Mouse (Mus musculus) liver, adult 2 months (tissue): ENCODE measurements around the gene Gys1.

Experiments
- CTCF ChIP-seq: fragments of 200-500 bp; IDR thresholded peaks from 2 replicates; pipeline ENCODE4 v1.5.1; 2011; ENCODE audit warnings: low read depth, low read length, control low read depth
- POLR2A ChIP-seq: fragments of 200-500 bp; IDR thresholded peaks from 2 replicates; pipeline ENCODE4 v1.6.1; 2011; ENCODE audit warnings: low read length, control low read depth; ENCODE audit not compliant: insufficient read depth; ENCODE audit errors: extremely low read depth

DNA sequence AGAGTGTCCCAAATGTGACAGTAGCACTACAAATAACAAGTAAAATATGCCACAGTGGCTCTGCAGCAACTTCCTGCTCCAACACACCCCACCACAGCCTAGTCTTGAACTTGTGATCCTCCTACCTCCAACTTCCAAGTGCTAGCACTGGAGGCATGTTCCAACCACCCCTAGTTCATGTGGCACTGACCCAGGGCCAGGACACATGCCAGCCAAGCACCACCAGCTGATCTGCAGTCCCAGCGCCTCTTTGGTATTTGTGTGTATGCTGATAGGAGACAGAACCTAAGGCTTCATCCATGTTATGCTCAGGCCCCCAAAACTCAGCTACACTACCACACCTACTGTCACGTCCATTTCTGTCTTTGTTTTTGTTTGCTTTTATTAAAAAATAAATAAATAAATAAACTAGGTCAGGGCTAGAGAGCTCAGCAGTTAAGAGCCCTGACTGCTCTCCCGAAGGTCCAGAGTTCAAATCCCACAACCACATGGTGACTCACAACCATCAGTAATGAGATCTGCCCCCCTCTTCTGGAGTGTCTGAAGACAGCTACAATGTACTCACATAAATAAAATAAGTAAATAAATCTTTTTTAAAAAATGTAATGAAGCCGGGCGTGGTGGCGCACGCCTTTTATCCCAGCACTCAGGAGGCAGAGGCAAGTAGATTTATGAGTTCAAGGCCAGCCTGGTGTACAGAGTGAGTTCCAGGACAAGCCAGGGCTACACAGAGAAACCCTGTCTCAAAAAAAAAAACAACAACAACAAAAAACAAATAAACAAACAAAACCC is 29.5 kb downstream of the Gys1 start:
- TF ChIP-seq POLR2A (no peak), CTCF (no peak)
